Mouse (Mus musculus) cerebellum, adult 2 months (tissue): Measurements from ENCODE around the gene Nme9.

Source experiments
- CTCF ChIP-seq: fragments of 200-500 bp; IDR thresholded peaks from 2 replicates; pipeline ENCODE4 v1.5.1; 2011; ENCODE audit warnings: low read depth, mild to moderate bottlenecking, control low read depth, low read length, moderate library complexity, borderline replicate concordance; ENCODE audit not compliant: insufficient read depth
- POLR2A ChIP-seq: fragments of 200-500 bp; IDR thresholded peaks from 2 replicates; pipeline ENCODE4 v1.6.1; 2011; ENCODE audit warnings: low read length, control low read depth, borderline replicate concordance; ENCODE audit not compliant: insufficient read depth

GRCm38 (mm10) chr9:99431346-99431745, 19.9 kb upstream of the Nme9 start:
- no peak for TF ChIP-seq CTCF
- no peak for TF ChIP-seq POLR2A
